Mouse (Mus musculus) heart, adult 2 months (tissue): ENCODE data around the gene Adgra1. TPM values are rescaled to one million over a fixed set of nuclear protein-coding genes. Genes with fewer than 3 reads are reported as not detected.
A peak's percentile ranks its signal among the peaks of the same experiment; 100 is the strongest.

Source experiments
- DNase-seq, 2 experiments: peaks; one replicate each; pipeline ENCODE4 v3.0.0; 2021
- H3K27ac ChIP-seq: fragments of 200-600 bp; 2 replicates; pipeline ENCODE4 v1.8.1; 2022
- H3K27me3 ChIP-seq: fragments of 200-500 bp; 2 replicates; pipeline ENCODE4 v1.6.1; 2012; ENCODE audit warnings: mild to moderate bottlenecking, low read length, inconsistent platforms, mixed read lengths; ENCODE audit not compliant: control insufficient read depth, insufficient read depth
- H3K36me3 ChIP-seq: fragments of 200-500 bp; 2 replicates; pipeline ENCODE4 v1.6.1; 2012; ENCODE audit warnings: low read length, inconsistent platforms; ENCODE audit not compliant: control insufficient read depth, insufficient read depth
- H3K4me1 ChIP-seq: fragments of 200-500 bp; 2 replicates; pipeline ENCODE4 v1.6.1; 2011; ENCODE audit warnings: low read length; ENCODE audit not compliant: control insufficient read depth, insufficient read depth
- H3K4me3 ChIP-seq: fragments of 200-600 bp; 2 replicates; pipeline ENCODE4 v1.8.1; 2022
- H3K79me2 ChIP-seq: fragments of 200-500 bp; replicated peaks from 2 replicates; pipeline ENCODE4 v1.6.1; 2012; ENCODE audit warnings: mild to moderate bottlenecking, inconsistent platforms, low read length, moderate library complexity, mixed read lengths; ENCODE audit not compliant: control insufficient read depth, insufficient read depth
- H3K9ac ChIP-seq: fragments of 200-500 bp; 2 replicates; pipeline ENCODE4 v1.6.1; 2012; ENCODE audit warnings: low read depth, mild to moderate bottlenecking, control low read depth, inconsistent platforms, low read length, mixed read lengths
- CTCF ChIP-seq: fragments of 200-600 bp; IDR thresholded peaks from 2 replicates; pipeline ENCODE4 v1.8.1; 2022; ENCODE audit warnings: antibody characterized with exemption, mild to moderate bottlenecking, moderate library complexity
- EP300 ChIP-seq: fragments of 200-500 bp; IDR thresholded peaks from 2 replicates; pipeline ENCODE4 v1.6.1; 2011; ENCODE audit warnings: low read depth, low read length, control low read depth; ENCODE audit not compliant: insufficient read depth
- POLR2A ChIP-seq: fragments of 200-500 bp; IDR thresholded peaks from 2 replicates; pipeline ENCODE4 v1.6.1; 2011; ENCODE audit warnings: mild to moderate bottlenecking, low read depth, low read length, control low read depth; ENCODE audit not compliant: insufficient read depth
- WGBS: fragments of 180-500 bp; shearing (Covaris S2); methylation state at CpG from one replicate; pipeline ENCODE4 v1.1.7; 2018; 5-methylcytosine and 5-hydroxymethylcytosine counted together
- intact Hi-C: fragments of 180-260 bp; cut with DNase I; formaldehyde crosslinking; loops from one replicate; pipeline ENCODE4 v1.15.1; 2025
- polyA plus RNA-seq: library from polyadenylated mRNA; depleted of rRNA; stranded (reverse); fragments of >200 nt; gene quantifications from 2 replicates; pipeline ENCODE4 v1.2.3, GENCODE M21; 2012
- total RNA-seq, 2 experiments: library from RNA; stranded (reverse); gene quantifications; 2 replicates each; pipeline ENCODE4 v1.2.3; 2021

Gene Adgra1
- total and polyA plus RNA-seq, 3 experiments = 0.04 to 0.09 TPM; not detected in 1

GRCm38 (mm10) chr7:139842397-139842796, 8.4 kb downstream of the Adgra1 start:
- Histone ChIP-seq H3K4me3 (no peak overlapping the region), H3K9ac (no peak overlapping the region), H3K27me3 (no peaks in the 10 kb centered on the region), H3K27ac (no peak overlapping the region), H3K79me2 (no peaks in the 10 kb centered on the region), H3K36me3 (no peaks in the 10 kb centered on the region), H3K4me1 (0 out of 2 replicates have a peak, but pooled peaks cover 2% of the 10 kb centered on the region)
- DNase-seq = no peak
- intact Hi-C loops = no loop called here
- no peak for TF ChIP-seq POLR2A
- no peak for TF ChIP-seq EP300
- no peak for TF ChIP-seq CTCF
- 54% methylated on average over 6 of the region's 6 CpGs for WGBS

DNA sequence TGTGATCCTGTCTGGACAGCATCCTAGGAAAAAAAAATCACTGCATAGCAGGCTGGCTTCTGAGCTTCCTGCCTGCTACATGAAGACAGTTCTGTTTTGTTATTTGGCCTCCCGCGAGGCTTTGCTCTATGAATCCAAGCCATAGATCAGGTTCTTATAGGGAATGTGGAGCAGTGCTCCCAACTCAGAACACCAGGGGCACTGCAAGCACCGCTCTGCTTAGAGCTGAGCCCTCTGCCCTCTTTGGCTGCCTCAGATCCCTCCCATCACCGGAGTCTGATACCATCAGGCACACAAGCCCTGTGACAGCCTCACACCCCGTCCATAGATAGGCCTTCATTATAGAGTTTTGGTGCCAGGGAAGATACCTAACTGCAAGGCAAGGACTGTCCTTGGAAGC, 9.2 kb downstream of the Adgra1 start:
- no peak overlapping the region for H3K9ac ChIP-seq
- no peak for DNase-seq
- no peaks in the 10 kb centered on the region for H3K27me3 ChIP-seq
- H3K79me2 ChIP-seq = no peaks in the 10 kb centered on the region
- 38% methylated on average over 5 of the region's 5 CpGs for WGBS
- TF ChIP-seq EP300 (no peak), POLR2A (no peak), CTCF (no peak)
- no peak overlapping the region for H3K4me3 ChIP-seq
- H3K27ac ChIP-seq = no peak overlapping the region
- H3K36me3 ChIP-seq = no peaks in the 10 kb centered on the region
- H3K4me1 ChIP-seq = 0 out of 2 replicates have a peak, but pooled peaks cover 2% of the 10 kb centered on the region
- intact Hi-C loops = no loop called here

- TF ChIP-seq CTCF (no peak), EP300 (no peak), POLR2A (no peak)
- WGBS = 19% methylated on average over 5 of the region's 5 CpGs
- Histone ChIP-seq H3K79me2 (no peaks in the 10 kb centered on the region), H3K4me3 (no peak overlapping the region), H3K9ac (no peak overlapping the region), H3K4me1 (0 out of 2 replicates have a peak, but pooled peaks cover 2% of the 10 kb centered on the region), H3K36me3 (no peaks in the 10 kb centered on the region), H3K27me3 (no peaks in the 10 kb centered on the region), H3K27ac (no peak overlapping the region)
- DNase-seq = peak in 1 of 2 experiments; percentile 9
- intact Hi-C loops = no loop called here
These were observed 9.8 kb downstream of the Adgra1 start for GRCm38 (mm10) chr7:139843776-139844175.

GRCm38 (mm10) chr7:139845101-139845500, 11.1 kb downstream of the Adgra1 start:
- Histone ChIP-seq H3K36me3 (no peaks in the 10 kb centered on the region), H3K79me2 (no peaks in the 10 kb centered on the region), H3K27me3 (no peaks in the 10 kb centered on the region), H3K4me3 (no peak overlapping the region), H3K4me1 (0 out of 2 replicates have a peak, but pooled peaks cover 2% of the 10 kb centered on the region), H3K9ac (no peak overlapping the region), H3K27ac (no peak overlapping the region)
- DNase-seq = no peak
- intact Hi-C loops = no loop called here
- WGBS = 81% methylated on average over 2 of the region's 2 CpGs
- no peak for TF ChIP-seq POLR2A
- no peak for TF ChIP-seq EP300
- no peak for TF ChIP-seq CTCF

- WGBS = 42% methylated on average over 6 of the region's 6 CpGs
- no peak for TF ChIP-seq POLR2A
- TF ChIP-seq EP300 = no peak
- no peak for TF ChIP-seq CTCF
- no peaks in the 10 kb centered on the region for H3K36me3 ChIP-seq
- H3K4me1 ChIP-seq = no peaks in the 10 kb centered on the region
- no peaks in the 10 kb centered on the region for H3K79me2 ChIP-seq
- H3K9ac ChIP-seq = no peak overlapping the region
- H3K27ac ChIP-seq = no peak overlapping the region
- DNase-seq = no peak
- H3K27me3 ChIP-seq = no peaks in the 10 kb centered on the region
- intact Hi-C loops = no loop called here
- no peak overlapping the region for H3K4me3 ChIP-seq
These were observed 16.2 kb downstream of the Adgra1 start for GRCm38 (mm10) chr7:139850152-139850551.

DNA sequence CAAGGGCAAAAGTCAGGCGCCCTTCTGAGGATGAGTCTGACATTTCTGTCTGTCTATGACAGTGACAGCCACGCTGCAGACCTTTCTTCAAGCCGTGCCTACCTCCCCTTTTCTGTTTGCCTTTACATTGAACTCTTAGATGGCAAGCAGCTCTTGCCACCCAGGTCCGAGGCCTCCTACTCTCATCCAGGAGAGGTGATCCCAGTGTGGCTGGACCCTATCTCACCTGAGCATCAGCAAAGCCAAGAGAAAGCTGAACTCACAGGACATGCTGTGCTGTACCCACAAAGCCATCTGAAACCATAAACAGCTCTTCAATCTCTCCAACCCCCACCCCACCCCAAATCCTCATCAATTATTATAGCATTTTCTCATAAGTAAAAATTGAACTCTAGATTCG, 16.7 kb downstream of the Adgra1 start:
- Histone ChIP-seq H3K27me3 (no peaks in the 10 kb centered on the region), H3K4me1 (no peaks in the 10 kb centered on the region), H3K27ac (no peak overlapping the region), H3K4me3 (no peak overlapping the region), H3K36me3 (no peaks in the 10 kb centered on the region), H3K9ac (no peak overlapping the region), H3K79me2 (no peaks in the 10 kb centered on the region)
- WGBS = 73% methylated on average over 5 of the region's 5 CpGs
- intact Hi-C loops = no loop called here
- DNase-seq = no peak
- no peak for TF ChIP-seq CTCF
- no peak for TF ChIP-seq EP300
